Mouse (Mus musculus): ENCODE results near the gene Mogs.

The Mogs gene

GRCm38 (mm10) chr6:83115011-83115671 lies at the start of gene Mogs:
Gene Mogs (plus strand): TSS chr6:83115496.
- DNase-seq (ENCODE audit: low spot score in 2 of 2): peak; percentile 91

DNA sequence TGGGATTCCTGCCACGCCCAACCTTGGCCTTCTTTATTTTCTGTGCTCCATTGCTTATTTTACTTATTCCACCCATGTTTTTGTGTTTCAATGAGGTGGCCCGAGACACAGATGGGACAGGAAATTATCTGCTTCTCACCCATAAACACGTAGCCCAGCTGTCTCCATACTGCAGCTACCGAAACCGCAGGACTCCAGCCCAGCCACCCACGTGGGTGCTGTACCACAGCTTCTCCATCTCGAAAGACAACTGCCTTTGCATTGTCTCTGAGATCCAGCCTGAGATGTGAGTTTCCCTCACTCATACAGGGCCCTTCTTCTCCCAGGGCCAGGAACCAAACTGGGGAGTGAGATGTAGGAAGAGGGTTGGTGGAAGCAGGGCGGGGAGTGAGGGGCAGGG lies 49.3 kb upstream of the Mogs start:
- DNase-seq (ENCODE audit: low spot score in 2 of 2): peak in 1 of 2 experiments; percentile 26

GRCm38 (mm10) chr6:83066441-83066840 lies 48.9 kb upstream of the Mogs start:
- DNase-seq (ENCODE audit: low spot score in 2 of 2): no peak

- no peak for DNase-seq (ENCODE audit: low spot score in 2 of 2)
These were observed 47.1 kb upstream of the Mogs start for GRCm38 (mm10) chr6:83068221-83068620.

DNA sequence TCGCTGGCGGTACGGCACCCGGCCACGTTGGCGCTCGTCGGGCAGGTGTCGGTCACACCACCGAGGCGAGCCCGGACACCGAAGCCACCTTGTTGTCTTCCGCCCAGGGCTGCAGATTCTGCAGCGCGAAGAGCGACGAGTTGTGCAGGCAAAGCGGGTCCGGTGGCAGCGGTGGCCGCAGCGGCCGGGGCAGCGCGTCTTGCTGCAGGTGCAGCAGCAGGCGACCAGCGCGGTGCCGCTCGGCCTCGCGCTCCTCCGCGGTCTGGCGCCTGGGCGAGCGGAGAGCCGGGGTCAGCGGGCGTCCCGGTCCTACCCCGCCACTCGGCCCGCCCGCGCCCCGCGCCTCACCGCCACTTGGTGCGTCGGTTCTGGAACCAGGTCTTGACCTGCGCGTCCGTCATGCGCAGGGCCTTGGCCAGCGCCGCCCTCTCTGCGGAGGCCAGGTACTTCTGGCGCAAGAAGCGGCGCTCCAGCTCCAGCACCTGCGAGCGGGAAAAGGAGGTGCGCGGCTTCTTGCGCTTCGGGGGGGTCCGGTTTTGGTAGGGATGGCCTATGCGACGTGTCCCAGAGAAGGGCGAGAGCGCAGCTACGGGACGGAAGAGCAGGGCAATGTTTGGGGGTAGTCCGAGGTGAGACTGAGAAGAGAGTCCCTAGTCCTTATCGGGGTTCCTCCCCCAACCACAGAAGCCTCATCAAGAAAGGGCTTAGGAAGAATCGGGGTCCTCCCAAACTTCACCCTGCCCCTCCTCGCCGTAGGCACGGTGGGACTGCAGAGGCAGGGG lies 46.4 kb upstream of the Mogs start:
- DNase-seq (ENCODE audit: low spot score in 2 of 2): no peak

DNA sequence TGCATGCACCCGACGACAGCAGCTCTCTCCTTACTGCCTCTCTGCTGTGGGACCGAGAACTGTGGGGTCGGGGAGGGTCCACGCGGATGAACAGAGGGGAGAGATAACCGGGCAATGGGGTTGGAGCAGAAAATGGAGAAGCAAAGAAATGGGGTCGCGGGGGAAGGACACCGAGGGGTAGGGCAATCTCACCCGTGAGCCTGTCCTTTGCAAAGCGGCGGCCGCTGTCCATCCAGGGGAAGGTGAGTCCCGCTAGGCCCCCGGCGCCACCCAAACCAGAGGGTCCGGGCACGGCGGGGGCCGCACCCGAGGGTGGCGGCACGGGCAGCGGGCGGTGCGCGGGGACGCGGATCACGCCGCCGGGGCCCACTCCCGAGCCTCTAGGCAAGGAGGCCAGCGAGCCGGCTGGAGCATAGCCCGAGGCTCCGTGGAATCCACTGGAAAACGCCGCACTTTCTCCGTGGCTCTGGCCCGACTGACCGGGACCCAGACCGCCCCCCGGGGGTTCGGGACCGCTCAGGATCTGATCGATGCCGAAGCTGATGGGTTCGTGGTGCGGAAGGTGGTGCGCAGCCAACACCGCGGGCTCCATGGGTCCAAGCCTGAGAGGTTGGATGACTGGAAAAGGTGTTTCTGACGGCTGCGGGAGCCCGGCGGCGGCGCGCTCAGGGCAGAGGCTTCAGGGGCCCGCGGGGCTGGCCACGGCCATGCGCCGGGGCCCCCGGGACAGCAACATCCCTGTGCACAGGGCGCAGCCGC lies 45.6 kb upstream of the Mogs start:
- DNase-seq (ENCODE audit: low spot score in 2 of 2): no peak

- no peak for DNase-seq (ENCODE audit: low spot score in 2 of 2)
These were observed 45.2 kb upstream of the Mogs start, which contains the start of gene Tlx2 for GRCm38 (mm10) chr6:83070247-83070310. Gene Tlx2 (minus strand): TSS chr6:83070293.

DNA sequence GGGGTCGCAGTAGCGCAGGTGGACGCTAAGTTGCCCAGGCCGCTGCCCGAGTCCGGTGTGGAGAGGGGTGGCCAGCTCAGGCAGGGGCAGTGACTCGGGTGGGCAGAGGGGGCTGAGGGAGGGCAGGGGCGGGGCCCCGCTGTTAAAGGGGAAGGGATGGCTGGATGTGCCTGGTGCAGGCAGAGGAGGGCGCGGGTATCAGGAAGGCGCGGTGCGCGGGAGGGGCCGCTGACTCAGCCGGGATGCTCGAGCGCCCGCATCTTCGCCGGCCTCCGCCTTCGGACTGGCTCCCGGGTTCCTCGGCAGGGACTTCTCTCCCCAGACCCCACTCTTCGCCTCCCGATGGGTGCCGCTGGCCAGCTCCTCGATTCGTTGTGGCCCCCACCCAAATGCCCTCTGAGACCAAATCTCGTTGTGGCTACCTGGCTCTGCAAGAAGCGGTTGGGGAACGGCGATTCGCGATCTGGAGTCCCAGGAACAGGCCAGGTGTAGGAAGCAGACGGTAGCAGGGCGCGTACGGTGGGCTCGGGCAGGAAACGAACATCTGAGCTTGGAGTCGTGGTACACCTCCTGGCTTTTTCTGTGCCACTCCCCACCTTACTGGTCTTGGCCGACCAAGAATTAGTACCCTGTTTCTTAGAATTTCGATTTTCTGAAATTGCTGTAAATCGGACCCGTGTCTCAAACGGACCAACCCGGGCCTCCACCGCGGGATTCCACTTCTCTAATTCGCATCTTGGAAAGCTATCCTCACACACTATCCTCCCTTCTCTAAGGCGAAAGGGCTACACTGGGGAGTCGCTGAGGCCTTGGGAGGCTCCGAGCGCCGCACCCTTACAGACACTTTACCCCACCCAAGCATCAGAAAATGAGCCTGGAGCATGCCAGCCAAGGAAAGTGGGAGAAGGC lies 44.7 kb upstream of the Mogs start:
- peak in 1 of 2 experiments; percentile 44 for DNase-seq (ENCODE audit: low spot score in 2 of 2)

- no peak for DNase-seq (ENCODE audit: low spot score in 2 of 2)
These were observed 44.1 kb upstream of the Mogs start for GRCm38 (mm10) chr6:83071220-83071619.

- peak in 1 of 2 experiments; percentile 22 for DNase-seq (ENCODE audit: low spot score in 2 of 2)
These were observed 40.3 kb upstream of the Mogs start for GRCm38 (mm10) chr6:83074979-83075378.

- no peak for DNase-seq (ENCODE audit: low spot score in 2 of 2)
These were observed 37.5 kb upstream of the Mogs start, which contains the start of gene Pcgf1 for GRCm38 (mm10) chr6:83077630-83078323. Gene Pcgf1 (plus strand): TSS chr6:83077869.

DNA sequence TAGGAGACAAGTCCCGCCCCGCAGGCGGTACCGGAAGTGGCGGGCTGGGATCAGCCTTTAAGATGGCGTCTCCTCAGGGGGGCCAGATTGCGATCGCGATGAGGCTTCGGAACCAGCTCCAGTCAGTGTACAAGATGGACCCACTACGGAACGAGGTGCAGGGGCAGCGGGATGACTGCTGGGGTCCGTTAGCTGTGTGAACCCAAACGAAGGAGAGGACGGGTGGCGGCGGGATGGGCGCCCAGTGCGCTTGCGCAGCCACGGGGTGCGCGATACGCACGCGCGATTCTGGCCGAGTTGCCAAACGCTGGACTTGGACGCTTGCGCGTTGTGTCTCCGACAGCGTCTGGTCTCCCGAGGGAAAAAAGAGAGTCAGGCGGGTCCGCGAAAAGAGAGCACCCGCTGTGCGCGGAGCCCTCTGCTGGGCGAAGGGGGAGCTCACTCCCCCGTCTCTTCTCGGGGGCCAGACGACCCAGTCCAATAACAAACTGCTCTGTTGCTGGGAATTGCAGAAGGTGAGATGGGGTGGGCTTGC lies 36.9 kb upstream of the Mogs start:
- DNase-seq (ENCODE audit: low spot score in 2 of 2): peak; percentile 99

DNA sequence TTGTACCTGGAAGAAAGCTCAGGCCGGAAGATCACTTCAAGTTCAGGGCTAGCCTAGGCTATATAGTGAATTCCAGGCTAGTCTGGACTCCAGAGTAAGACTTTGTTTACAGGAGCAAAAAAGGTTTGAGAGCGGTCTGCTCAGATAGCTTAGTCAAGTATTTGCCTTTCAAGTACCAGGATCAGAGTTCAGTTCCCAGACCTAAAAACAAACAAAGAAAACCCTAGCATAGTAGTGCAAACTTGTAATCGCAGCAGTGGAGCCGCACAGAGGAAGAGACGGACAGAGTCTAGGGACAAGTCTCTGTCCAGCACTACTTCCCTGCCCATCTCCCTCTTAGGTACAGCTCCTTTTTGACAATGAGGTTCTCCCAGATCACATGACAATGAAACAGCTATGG lies 35.1 kb upstream of the Mogs start:
- DNase-seq (ENCODE audit: low spot score in 2 of 2): no peak

DNA sequence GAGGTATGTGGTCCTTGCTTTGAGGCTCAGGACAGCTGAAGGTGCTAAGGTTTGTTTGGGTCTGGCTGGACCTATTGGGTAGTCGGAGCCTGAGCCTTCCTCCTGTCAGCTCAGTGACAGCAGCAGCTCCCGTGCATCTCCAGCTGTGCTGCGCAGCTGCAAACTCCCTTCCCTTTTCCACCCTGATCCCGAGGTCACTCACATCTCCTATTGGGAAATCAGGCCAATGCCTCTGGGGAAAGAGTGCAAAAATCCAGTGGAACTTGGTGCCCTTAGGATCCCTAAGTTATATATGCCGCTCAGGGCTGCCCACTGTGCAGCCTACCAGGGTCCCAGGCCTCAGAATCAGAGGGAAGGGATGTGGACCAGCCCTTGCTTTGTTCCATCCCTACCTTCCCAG lies 31.8 kb upstream of the Mogs start:
- no peak for DNase-seq (ENCODE audit: low spot score in 2 of 2)

- no peak for DNase-seq (ENCODE audit: low spot score in 2 of 2)
These were observed 30.8 kb upstream of the Mogs start for GRCm38 (mm10) chr6:83084477-83084876.

- no peak for DNase-seq (ENCODE audit: low spot score in 2 of 2)
These were observed 28.9 kb upstream of the Mogs start, which contains the start of gene Lbx2 for GRCm38 (mm10) chr6:83086121-83087035. Gene Lbx2 (plus strand): TSS chr6:83086367.

DNA sequence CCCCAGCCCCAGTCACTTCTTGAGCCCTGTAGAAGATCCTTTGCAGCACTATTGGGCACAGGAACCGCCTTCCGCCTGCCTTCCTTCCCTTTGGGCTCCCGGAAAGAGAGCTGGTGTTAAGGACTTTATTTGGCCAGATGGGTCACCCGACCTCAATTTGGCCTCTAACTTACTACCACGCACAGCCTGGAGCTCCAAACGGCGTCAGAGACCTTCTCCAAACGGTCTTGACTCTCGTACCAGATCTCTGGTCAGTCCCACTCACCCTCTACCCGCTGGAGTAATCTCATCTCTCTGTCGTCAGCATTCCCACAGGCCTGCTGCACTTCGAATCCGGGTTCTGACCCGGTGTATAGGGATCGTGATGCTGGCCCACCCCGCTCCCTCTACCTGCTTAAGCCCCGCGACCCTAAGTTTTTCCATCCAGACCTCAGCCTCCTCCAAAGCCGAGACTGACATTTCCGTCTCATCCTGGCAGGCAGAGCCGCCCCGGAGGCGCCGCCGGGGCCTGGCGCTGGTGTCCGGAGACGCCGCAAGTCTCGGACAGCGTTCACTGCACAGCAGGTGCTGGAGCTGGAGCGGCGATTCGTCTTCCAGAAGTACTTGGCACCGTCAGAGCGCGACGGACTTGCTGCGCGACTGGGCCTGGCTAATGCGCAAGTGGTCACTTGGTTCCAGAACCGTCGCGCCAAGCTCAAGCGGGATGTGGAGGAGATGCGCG lies 27.9 kb upstream of the Mogs start:
- DNase-seq (ENCODE audit: low spot score in 2 of 2): no peak

DNA sequence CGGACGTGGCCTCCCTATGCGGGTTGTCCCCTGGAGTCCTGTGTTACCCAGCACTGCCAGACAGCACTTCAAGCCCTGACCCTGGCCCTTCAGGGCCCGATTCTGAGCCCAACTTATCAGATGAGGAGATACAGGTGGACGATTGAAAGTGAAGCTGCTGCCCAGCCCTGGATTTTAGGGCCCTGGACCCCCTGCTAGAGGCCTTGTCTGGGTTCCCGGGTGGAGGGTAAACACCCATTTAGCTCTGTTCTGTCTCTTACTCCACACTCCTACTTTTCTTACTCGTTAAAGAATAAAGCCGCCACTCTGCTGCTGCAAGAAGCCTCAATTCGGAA lies 27.4 kb upstream of the Mogs start:
- DNase-seq (ENCODE audit: low spot score in 2 of 2): no peak

- DNase-seq (ENCODE audit: low spot score in 2 of 2): no peak
These were observed 22.7 kb upstream of the Mogs start for GRCm38 (mm10) chr6:83092416-83093127.
